Mouse (Mus musculus) kidney, adult 2 months (tissue): ENCODE results near the gene Pla2g4a.

Source experiments
- CTCF ChIP-seq: fragments of 200-500 bp; conservative IDR thresholded peaks from 2 replicates; pipeline ENCODE4 v1.5.1; 2011; ENCODE audit warnings: low read depth, mild to moderate bottlenecking, control low read depth, low read length, moderate library complexity, mixed read lengths; ENCODE audit not compliant: insufficient read depth, insufficient read length
- POLR2A ChIP-seq: fragments of 200-500 bp; IDR thresholded peaks from one replicate; pipeline ENCODE4 v1.6.1; 2011; ENCODE audit warnings: low read depth, low read length, control low read depth

DNA sequence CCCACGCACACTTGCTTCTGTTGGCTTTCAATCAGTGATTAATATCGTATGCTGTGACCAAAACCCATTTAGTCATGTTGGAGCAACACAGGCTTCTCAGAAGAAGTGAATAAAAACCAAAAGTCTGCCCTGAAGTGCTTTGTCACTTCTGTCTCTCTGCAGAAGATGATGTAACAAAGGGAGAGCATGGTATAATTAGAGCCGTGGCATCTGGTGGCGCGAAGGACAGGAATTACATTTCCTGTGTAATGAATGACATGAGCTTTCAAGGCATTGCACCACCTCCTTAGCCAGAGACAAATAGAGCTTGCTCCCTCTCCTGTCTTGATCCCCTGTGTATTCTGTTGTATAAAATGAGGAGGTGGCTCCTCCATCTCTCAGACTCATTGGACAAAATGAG, 14.1 kb downstream of the Pla2g4a start:
- no peak for TF ChIP-seq CTCF
- TF ChIP-seq POLR2A, result no peak
